Mouse (Mus musculus) forebrain, embryonic 14.5 days (tissue): Measurements from ENCODE around the gene Gabbr2. TPM values are rescaled to one million over a fixed set of nuclear protein-coding genes. Genes with fewer than 3 reads are reported as not detected.
A peak's percentile ranks its signal among the peaks of the same experiment; 100 is the strongest.

Source experiments
- ATAC-seq: fragments of 200-750 bp; cut with Nextera tagmentation; 2 replicates; pipeline ENCODE4 v1.8.0; 2017; ENCODE audit warnings: mild to moderate bottlenecking, moderate library complexity
- DNase-seq: peaks from one replicate; pipeline ENCODE4 v3.0.0-alpha.2; 2015; ENCODE audit warnings: low spot score
- H3K27ac ChIP-seq: fragments of 300-500 bp; sonication (generic); 2 replicates; pipeline ENCODE4 v1.5.1; 2014; ENCODE audit warnings: low read depth, mild to moderate bottlenecking, control low read depth, low read length, moderate library complexity
- H3K27me3 ChIP-seq: fragments of 300-500 bp; sonication (generic); replicated peaks from 2 replicates; pipeline ENCODE4 v1.6.1; 2014; ENCODE audit warnings: low read length, control low read depth, mixed read lengths; ENCODE audit not compliant: control insufficient read depth, insufficient read depth
- H3K36me3 ChIP-seq: fragments of 300-500 bp; sonication (generic); 2 replicates; pipeline ENCODE4 v1.6.1; 2014; ENCODE audit warnings: low read length, control low read depth; ENCODE audit not compliant: control insufficient read depth, insufficient read depth
- H3K4me1 ChIP-seq: fragments of 300-500 bp; sonication (generic); 2 replicates; pipeline ENCODE4 v1.6.1; 2014; ENCODE audit warnings: antibody characterized with exemption, low read length, control low read depth; ENCODE audit not compliant: control insufficient read depth, insufficient read depth
- H3K4me2 ChIP-seq: fragments of 300-500 bp; sonication (generic); 2 replicates; pipeline ENCODE4 v1.6.1; 2014; ENCODE audit warnings: mild to moderate bottlenecking, control low read depth, low read length
- H3K4me3 ChIP-seq: fragments of 300-500 bp; sonication (generic); 2 replicates; pipeline ENCODE4 v1.5.1; 2014; ENCODE audit warnings: low read depth, low read length, control low read depth
- H3K9ac ChIP-seq: fragments of 300-500 bp; sonication (generic); 2 replicates; pipeline ENCODE4 v1.6.1; 2014; ENCODE audit warnings: mild to moderate bottlenecking, low read length, control low read depth, moderate library complexity
- H3K9me3 ChIP-seq: fragments of 300-500 bp; sonication (generic); replicated peaks from 2 replicates; pipeline ENCODE4 v1.6.1; 2016; ENCODE audit warnings: low read length, control low read depth, mixed read lengths; ENCODE audit not compliant: control insufficient read depth
- WGBS: fragments of 180-500 bp; shearing (Covaris S2); extraction: QIAGEN DNeasy Blood & Tissue Kit; methylation state at CpG from one replicate; pipeline ENCODE4 v1.1.7; 2014; 5-methylcytosine and 5-hydroxymethylcytosine counted together
- polyA plus RNA-seq: library from polyadenylated mRNA; unstranded; fragments of >200 nt; fragmentation: Nextera tagmentation; extraction: Ambion mirVana; gene quantifications from 2 replicates; pipeline ENCODE4 v1.2.1, GENCODE M21; 2014

The Gabbr2 gene
- polyA plus RNA-seq, 1 experiment from 2014 or later: 1.7 TPM

DNA sequence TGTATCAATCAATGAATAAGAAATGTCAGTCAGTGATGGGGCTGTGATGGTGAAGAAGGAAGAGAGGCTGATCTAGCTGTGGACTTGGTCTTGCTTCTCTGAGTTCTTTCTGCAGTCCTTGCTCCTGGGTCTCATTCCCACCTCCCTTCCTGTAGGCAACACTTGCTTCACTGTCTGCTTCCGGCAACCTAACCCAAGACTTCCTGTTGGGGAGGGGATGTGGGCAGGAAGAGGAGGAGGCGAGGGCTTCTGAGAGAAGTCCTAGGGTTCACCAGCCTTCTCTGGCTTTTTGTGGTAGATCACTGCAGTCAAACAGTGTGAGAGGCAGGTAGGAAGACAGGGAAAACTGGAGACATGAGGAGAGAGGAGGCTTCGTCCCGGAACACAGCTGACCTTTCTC is 239.4 kb downstream of the Gabbr2 start:
- no peak for DNase-seq
- Histone ChIP-seq H3K27ac (no peak overlapping the region), H3K4me3 (no peak overlapping the region), H3K27me3 (no peaks in the 10 kb centered on the region), H3K4me2 (no peak overlapping the region), H3K4me1 (no peaks in the 10 kb centered on the region), H3K36me3 (no peaks in the 10 kb centered on the region), H3K9me3 (no peaks in the 10 kb centered on the region), H3K9ac (no peak overlapping the region)
- no peak for ATAC-seq
- WGBS: 82% methylated on average over 4 of the region's 4 CpGs

DNA sequence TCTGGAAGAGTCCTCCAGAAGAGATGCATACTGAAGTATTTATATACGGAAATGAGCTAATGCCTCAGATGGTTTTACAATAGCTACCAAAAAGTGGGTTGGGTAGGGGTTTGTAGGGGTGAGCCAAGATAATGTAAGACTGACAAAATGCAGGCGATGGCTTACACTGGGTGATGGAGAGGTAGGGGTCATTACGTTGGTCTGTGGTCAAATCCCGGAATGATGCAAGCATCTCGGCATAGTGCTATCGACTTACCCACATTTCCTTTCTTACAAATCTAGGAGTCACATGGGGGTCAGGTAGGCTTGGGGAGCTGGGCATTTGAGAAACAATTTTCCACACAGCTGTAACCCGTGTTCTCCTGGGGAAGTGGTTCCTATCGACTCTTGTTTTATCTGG is 242.7 kb downstream of the Gabbr2 start:
- WGBS: 90% methylated on average over 8 of the region's 8 CpGs
- DNase-seq (no peak), ATAC-seq (no peak)
- H3K27ac ChIP-seq: no peak overlapping the region
- no peak overlapping the region for H3K4me3 ChIP-seq
- no peak overlapping the region for H3K4me2 ChIP-seq
- no peaks in the 10 kb centered on the region for H3K9me3 ChIP-seq
- H3K36me3 ChIP-seq: no peaks in the 10 kb centered on the region
- no peaks in the 10 kb centered on the region for H3K27me3 ChIP-seq
- H3K4me1 ChIP-seq: peaks cover 7% of the 10 kb centered on the region
- H3K9ac ChIP-seq: no peak overlapping the region

DNA sequence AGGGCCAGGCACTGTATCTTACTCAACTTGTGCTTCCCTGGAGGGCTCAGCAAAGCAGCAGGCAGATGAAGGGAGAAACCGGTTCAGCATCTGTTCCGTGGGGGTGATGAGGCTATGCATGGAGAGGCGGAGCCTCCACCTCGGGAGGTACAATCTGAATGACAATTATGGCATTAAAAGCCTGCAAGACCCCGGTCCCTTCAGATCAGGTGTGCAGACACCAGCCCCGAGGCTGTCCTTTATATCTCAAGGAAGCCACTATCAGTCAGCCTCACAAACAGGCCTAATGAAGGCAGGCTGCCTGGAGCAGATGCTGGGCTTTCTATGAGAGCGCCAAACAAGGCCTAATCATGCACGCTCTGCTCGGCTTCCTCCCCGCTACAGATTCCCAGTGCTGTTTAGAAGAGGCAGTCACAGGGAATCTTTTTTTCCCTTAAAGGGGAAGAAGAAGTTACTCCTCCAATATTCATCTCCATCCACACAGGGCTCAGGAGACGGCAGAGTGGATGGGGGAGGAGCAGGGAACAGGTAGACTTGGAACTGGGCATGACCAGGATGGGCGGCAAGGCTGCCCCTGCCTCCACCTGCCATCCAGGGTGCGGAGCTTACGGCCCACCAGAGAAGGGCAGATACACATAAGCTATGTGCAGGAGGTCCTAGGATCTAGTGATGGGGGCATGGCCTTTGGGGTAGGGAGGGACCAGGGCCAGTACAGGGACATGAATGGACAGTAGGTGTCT is 244.5 kb downstream of the Gabbr2 start:
- peaks cover 7% of the 10 kb centered on the region for H3K4me1 ChIP-seq
- no peak overlapping the region for H3K4me2 ChIP-seq
- H3K9ac ChIP-seq: no peak overlapping the region
- DNase-seq (peak; percentile 75), ATAC-seq (peak; percentile 80)
- peak overlapping the region; percentile 70; the same call in 1 of the 2 replicates for H3K27ac ChIP-seq
- 28% methylated on average over 14 of the region's 14 CpGs for WGBS
- no peaks in the 10 kb centered on the region for H3K36me3 ChIP-seq
- no peaks in the 10 kb centered on the region for H3K27me3 ChIP-seq
- no peak overlapping the region for H3K4me3 ChIP-seq
- H3K9me3 ChIP-seq: no peaks in the 10 kb centered on the region

DNA sequence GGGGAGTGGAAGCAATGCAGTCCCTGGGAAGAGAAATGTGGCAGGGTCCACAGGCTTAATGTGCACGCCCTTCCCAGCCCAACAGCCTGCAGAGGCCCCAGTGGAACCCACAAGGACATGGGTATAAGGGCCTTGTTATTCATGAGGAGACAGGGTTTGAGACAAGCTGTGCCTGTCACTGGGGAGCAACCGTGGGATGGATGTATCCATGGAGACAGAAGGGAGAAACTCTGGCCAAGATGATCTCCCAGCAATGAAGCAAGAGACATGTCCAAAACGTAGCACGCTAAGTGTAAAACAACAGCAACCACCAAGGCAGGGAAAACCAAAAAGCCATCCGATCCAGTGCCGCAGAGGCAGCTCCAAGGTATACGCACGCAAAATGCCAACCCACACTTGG is 246.1 kb downstream of the Gabbr2 start:
- ATAC-seq: no peak

DNA sequence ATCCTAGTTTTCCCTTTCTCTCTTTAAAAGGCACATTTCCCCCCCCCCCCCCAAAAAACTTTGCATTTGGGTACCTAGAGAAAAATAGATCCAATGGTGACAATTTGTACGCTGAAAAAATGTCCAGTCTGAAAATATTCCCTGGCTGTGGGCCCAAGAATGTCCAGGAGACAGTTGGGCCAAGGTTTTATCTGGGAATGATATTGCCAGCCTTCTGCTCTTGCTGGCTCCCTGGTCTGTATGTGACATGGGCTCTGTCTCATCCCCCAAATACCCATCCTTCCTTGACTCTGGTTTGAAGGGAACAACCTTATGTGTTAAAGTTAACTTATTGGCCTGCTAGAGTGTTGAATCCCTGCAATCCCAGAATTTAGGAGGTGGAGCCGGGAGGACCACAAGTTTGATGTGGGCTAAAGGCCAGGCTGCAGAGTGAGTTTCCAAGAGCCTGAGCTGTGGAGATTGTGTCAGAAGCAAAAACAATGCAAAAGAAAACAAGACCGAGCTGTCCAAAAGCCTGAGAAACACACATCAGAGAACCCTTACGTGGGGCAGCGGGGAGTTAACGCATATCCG is 247.0 kb downstream of the Gabbr2 start:
- no peak overlapping the region for H3K4me2 ChIP-seq
- no peak overlapping the region for H3K27ac ChIP-seq
- ATAC-seq: no peak
- H3K4me3 ChIP-seq: no peak overlapping the region
- no peak overlapping the region for H3K9ac ChIP-seq
- H3K9me3 ChIP-seq: no peaks in the 10 kb centered on the region
- no peaks in the 10 kb centered on the region for H3K36me3 ChIP-seq
- no peak for DNase-seq
- no peaks in the 10 kb centered on the region for H3K27me3 ChIP-seq
- 78% methylated on average over 7 of the region's 7 CpGs for WGBS
- H3K4me1 ChIP-seq: peaks cover 7% of the 10 kb centered on the region

More for the DNA sequence above, 246.1 kb downstream of the Gabbr2 start:
- H3K9ac ChIP-seq: no peak overlapping the region
- no peak for DNase-seq
- WGBS: 88% methylated on average over 8 of the region's 8 CpGs
- no peaks in the 10 kb centered on the region for H3K9me3 ChIP-seq
- H3K36me3 ChIP-seq: no peaks in the 10 kb centered on the region
- no peak overlapping the region for H3K4me2 ChIP-seq
- H3K27ac ChIP-seq: no peak overlapping the region
- no peaks in the 10 kb centered on the region for H3K27me3 ChIP-seq
- H3K4me1 ChIP-seq: peaks cover 7% of the 10 kb centered on the region
- no peak overlapping the region for H3K4me3 ChIP-seq

DNA sequence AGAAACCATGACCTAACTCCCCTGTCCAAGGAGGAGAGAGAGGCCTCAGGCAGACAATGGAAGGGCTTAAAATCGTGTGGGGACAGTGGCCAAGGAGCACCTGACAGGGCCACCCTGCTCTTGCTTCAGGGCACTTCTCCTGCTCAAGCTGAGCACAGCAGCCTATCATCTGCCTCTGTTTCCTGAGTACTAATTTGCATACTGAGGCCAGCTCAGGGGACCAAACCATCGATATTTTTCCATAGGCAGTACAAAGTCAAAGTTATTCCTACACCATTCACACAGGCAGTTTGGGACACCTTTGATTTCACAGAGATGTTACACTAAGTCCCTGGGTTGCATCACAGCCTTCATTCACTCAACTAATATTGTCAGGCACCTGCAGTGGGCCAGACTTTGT is 249.1 kb downstream of the Gabbr2 start:
- H3K4me3 ChIP-seq: no peak overlapping the region
- H3K36me3 ChIP-seq: no peaks in the 10 kb centered on the region
- DNase-seq (no peak), ATAC-seq (no peak)
- WGBS: 15% methylated on average over 2 of the region's 2 CpGs
- H3K9me3 ChIP-seq: no peaks in the 10 kb centered on the region
- no peaks in the 10 kb centered on the region for H3K27me3 ChIP-seq
- no peak overlapping the region for H3K4me2 ChIP-seq
- no peak overlapping the region for H3K9ac ChIP-seq
- H3K4me1 ChIP-seq: peaks cover 7% of the 10 kb centered on the region
- no peak overlapping the region for H3K27ac ChIP-seq

DNA sequence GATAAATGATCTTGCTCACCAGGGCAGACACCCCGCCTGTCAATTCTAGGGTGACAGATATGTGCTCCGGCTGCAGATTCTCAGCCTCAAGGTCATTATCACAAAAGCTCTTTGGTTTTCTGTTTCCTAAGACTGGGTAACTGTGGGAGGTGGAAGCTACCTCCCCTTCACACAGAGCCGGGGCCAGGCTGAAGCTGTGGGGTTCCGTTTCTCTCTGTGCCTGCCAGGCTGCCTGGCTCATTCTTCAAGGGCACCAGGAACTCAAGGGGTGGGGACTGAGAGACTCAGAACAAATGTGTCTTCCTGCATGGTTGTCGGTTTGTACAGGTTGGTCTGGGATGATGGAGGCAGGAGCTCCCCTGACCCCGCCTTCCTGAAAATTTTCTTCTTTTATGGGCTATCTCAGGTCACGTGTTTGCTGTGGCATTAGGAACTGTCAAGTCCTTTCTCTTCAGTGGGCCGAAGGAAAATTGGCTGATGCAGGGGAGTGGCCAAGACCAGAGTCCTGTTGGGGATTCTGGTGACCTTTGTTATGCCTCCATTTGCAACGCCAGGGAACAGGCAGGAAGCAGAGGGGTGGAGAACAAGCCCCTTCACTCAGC is 254.7 kb downstream of the Gabbr2 start:
- no peaks in the 10 kb centered on the region for H3K36me3 ChIP-seq
- no peaks in the 10 kb centered on the region for H3K27me3 ChIP-seq
- H3K4me1 ChIP-seq: no peaks in the 10 kb centered on the region
- H3K9ac ChIP-seq: no peak overlapping the region
- DNase-seq (no peak), ATAC-seq (no peak)
- H3K27ac ChIP-seq: no peak overlapping the region
- H3K9me3 ChIP-seq: no peaks in the 10 kb centered on the region
- 56% methylated on average over 9 of the region's 9 CpGs for WGBS
- no peak overlapping the region for H3K4me2 ChIP-seq
- no peak overlapping the region for H3K4me3 ChIP-seq

DNA sequence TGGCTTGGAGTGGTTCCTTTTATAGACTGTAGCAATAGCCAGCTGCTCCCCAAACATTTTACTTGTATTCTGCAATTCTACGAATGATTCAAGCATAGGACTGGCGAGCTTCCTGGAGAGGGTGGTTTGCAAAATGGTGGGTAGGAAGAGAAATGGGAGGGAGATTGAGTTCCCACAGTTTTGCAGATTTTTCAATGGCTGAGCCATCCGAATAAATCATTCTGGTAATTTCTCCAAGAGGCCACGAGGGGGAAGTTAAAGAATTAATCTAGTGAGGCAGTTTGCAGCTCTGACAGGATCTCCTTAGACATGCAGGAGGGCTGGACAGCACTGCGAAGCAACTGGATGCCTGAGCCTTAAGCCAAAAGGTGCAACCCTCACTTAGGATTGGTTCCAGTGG is 256.8 kb downstream of the Gabbr2 start:
- DNase-seq: no peak
- Histone ChIP-seq H3K4me3 (no peak overlapping the region), H3K4me1 (peaks cover 6% of the 10 kb centered on the region; the same call in 1 of the 2 replicates), H3K9ac (no peak overlapping the region), H3K27me3 (no peaks in the 10 kb centered on the region), H3K9me3 (no peaks in the 10 kb centered on the region), H3K27ac (no peak overlapping the region), H3K4me2 (no peak overlapping the region), H3K36me3 (no peaks in the 10 kb centered on the region)
- ATAC-seq: no peak
- 71% methylated on average over 5 of the region's 5 CpGs for WGBS

DNA sequence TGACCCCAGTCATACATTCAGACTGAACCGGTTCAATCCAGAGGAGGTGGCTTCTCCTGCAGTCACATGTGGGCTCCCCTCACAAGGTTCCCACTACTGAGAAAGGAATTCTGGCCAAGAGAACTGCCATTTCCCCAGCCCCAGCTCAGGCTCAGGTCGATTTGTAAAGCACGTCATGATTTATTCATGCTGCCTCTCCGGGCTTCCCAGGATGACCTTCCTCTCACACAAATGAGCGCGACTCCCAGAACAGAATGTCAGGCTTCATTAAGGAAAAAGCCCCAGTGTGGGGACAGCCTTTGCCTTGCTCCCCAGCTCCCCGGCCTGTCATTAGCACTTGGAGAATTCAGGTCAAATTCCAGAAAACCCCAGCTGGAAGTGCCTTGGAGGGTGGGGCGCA is 260.1 kb downstream of the Gabbr2 start:
- H3K27ac ChIP-seq: no peak overlapping the region

More for the DNA sequence above, 260.1 kb downstream of the Gabbr2 start:
- no peak overlapping the region for H3K9ac ChIP-seq
- peaks cover 16% of the 10 kb centered on the region; the same call in 1 of the 2 replicates for H3K4me1 ChIP-seq
- peak; percentile 40 for ATAC-seq
- H3K4me2 ChIP-seq: no peak overlapping the region
- no peaks in the 10 kb centered on the region for H3K9me3 ChIP-seq
- no peak overlapping the region for H3K4me3 ChIP-seq
- H3K36me3 ChIP-seq: no peaks in the 10 kb centered on the region
- no peaks in the 10 kb centered on the region for H3K27me3 ChIP-seq
- DNase-seq: peak; percentile 45
- 13% methylated on average over 8 of the region's 8 CpGs for WGBS
